Comparison of ENCODE assay signal across 9 mouse cellular contexts in the genomic region with DNA sequence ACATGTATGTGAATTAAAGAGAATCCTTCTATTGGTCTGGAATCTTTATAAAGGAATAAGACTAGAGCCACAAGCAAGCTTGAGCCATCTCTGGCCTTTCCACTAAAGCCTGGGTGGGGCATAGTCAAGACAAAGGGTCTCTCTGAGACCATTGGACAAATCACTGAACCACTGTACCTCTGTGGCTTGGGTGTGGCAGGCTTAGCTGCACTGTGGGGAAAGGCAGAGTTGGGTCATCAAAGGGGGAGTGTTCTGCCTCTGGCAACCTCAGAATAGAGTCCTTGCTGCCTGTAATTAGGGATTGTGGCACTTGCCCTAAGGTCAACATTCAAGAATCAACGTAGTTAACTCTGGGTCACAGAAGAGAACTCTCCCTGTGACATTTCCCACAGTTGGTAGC. TPM values are rescaled to one million over a fixed set of nuclear protein-coding genes. Genes with fewer than 3 reads are reported as not detected.
A peak's percentile ranks its signal among the peaks of the same experiment; 100 is the strongest.
DNase-seq lines count a peak whose midpoint lies in the region; ATAC-seq and TF ChIP-seq lines count a peak whose summit lies in the region.
"Had no signal": no experiment of that assay in that cellular context is flagged by ENCODE, and none has a peak within 500 bp of the region (broad histone marks: within the 10 kb centered on the region; RNA-seq: fewer than 3 reads in every experiment).

No protein-coding gene starts in this region.

- no peak overlapping the region for H3K9ac ChIP-seq in ES-Bruce4 (ENCODE audit: low read depth, poor library complexity, severe bottlenecking)
- no peak overlapping the region for H3K9ac ChIP-seq in embryonic facial prominence, embryonic 15.5 days

- no peaks in the 10 kb centered on the region for H3K9me3 ChIP-seq in heart, embryonic 10.5 days
- no peaks in the 10 kb centered on the region for H3K9me3 ChIP-seq in ES-Bruce4 (replicated peaks; ENCODE audit: control insufficient read depth, insufficient read depth, low read length, poor library complexity, severe bottlenecking)
- H3K9me3 ChIP-seq in embryonic facial prominence, embryonic 15.5 days (replicated peaks): no peaks in the 10 kb centered on the region
- H3K9me3 ChIP-seq: heart, embryonic 13.5 days had no signal

- no peak overlapping the region for H3K4me3 ChIP-seq in heart, embryonic 10.5 days
- H3K4me3 ChIP-seq in ES-Bruce4 (ENCODE audit: low read depth, low read length): no peak overlapping the region
- H3K4me3 ChIP-seq in embryonic facial prominence, embryonic 15.5 days (replicated peaks): no peak overlapping the region
- H3K4me3 ChIP-seq in macrophage (ENCODE audit: inconsistent target): no peak overlapping the region

- H3K36me3 ChIP-seq in heart, embryonic 10.5 days: no peaks in the 10 kb centered on the region
- H3K36me3 ChIP-seq in ES-Bruce4 (ENCODE audit: control insufficient read depth, insufficient read depth, low read length, poor library complexity, severe bottlenecking) (no peaks in the 10 kb centered on the region), macrophage (ENCODE audit: inconsistent target) (no peaks in the 10 kb centered on the region)
- no peaks in the 10 kb centered on the region for H3K36me3 ChIP-seq in embryonic facial prominence, embryonic 15.5 days
- H3K36me3 ChIP-seq: heart, embryonic 13.5 days had no signal

- DNase-seq in heart, embryonic 10.5 days (ENCODE audit: low spot score): no peak
- no peak for DNase-seq in heart, postnatal 4 days
- DNase-seq in T-cell, adult 2 months (ENCODE audit: low spot score): no peak
- no peak for DNase-seq in urinary bladder, adult 18-20 months (ENCODE audit: low spot score in 2 of 2)

- WGBS in heart, embryonic 10.5 days: 62% methylated on average over 1 of the region's 1 CpGs
- WGBS in embryonic facial prominence, embryonic 15.5 days: 18% methylated on average over 1 of the region's 1 CpGs
- WGBS in macrophage (ENCODE audit: missing documents): 53% methylated on average over 1 of the region's 1 CpGs

- no peak for TF ChIP-seq CTCF in ES-Bruce4 (IDR thresholded peaks at IDR 0.05; ENCODE audit: low read depth, low read length)

- H3K79me2 ChIP-seq in macrophage (ENCODE audit: inconsistent target): no peaks in the 10 kb centered on the region

- no peak overlapping the region for H3K4me2 ChIP-seq in embryonic facial prominence, embryonic 15.5 days (replicated peaks)

- H3K4me1 ChIP-seq in heart, embryonic 10.5 days: peaks cover 29% of the 10 kb centered on the region
- H3K4me1 ChIP-seq in ES-Bruce4 (ENCODE audit: control insufficient read depth, insufficient read depth, low read length): peaks cover 6% of the 10 kb centered on the region
- peaks cover 22% of the 10 kb centered on the region for H3K4me1 ChIP-seq in embryonic facial prominence, embryonic 15.5 days

- H3K27ac ChIP-seq in heart, embryonic 10.5 days: peak overlapping the region; percentile 92; the same call in 1 of the 2 replicates
- H3K27ac ChIP-seq in ES-Bruce4 (ENCODE audit: insufficient read depth, low read length) (peak overlapping the region; percentile 83), macrophage (peak overlapping the region; percentile 77; the same call in 1 of the 2 replicates)
- peak overlapping the region; percentile 91 for H3K27ac ChIP-seq in embryonic facial prominence, embryonic 15.5 days (replicated peaks)

- no peak for ATAC-seq in embryonic facial prominence, embryonic 15.5 days (ENCODE audit: insufficient number of reproducible peaks, low FRiP score, low TSS enrichment, low read depth)
- no peak for ATAC-seq in megakaryocyte progenitor cell, adult 5-6 weeks (replicated peaks; ENCODE audit: poor library complexity)

- no peaks in the 10 kb centered on the region for H3K27me3 ChIP-seq in heart, embryonic 10.5 days (ENCODE audit: insufficient read depth, poor library complexity, severe bottlenecking)
- no peaks in the 10 kb centered on the region for H3K27me3 ChIP-seq in ES-Bruce4 (ENCODE audit: control insufficient read depth, insufficient read depth, low read length, poor library complexity, severe bottlenecking)
- H3K27me3 ChIP-seq in embryonic facial prominence, embryonic 15.5 days: no peaks in the 10 kb centered on the region
- H3K27me3 ChIP-seq: heart, embryonic 13.5 days had no signal

- peak; percentile 78; the same call in 1 of the 2 replicates for TF ChIP-seq EP300 in ES-Bruce4 (IDR thresholded peaks at IDR 0.05; ENCODE audit: insufficient read depth, low read depth, low read length)

- TF ChIP-seq POLR2A in ES-Bruce4 (IDR thresholded peaks at IDR 0.05; ENCODE audit: insufficient read depth, low read length): no peak

RNA-seq across cellular contexts. Expression of gene Scd1, which starts 18.2 kb away (rescaled TPM):
- 2.5 and 5.5 TPM in 2 replicates for polyA plus RNA-seq in heart, embryonic 10.5 days (2016; fragmentation: Nextera tagmentation; extraction: Ambion mirVana)
- 10 to 100 TPM; 12.3 to 12.9 TPM for total RNA-seq in heart, postnatal 4 days (2021)
- polyA plus RNA-seq in ES-Bruce4 (2011; ENCODE audit: insufficient read depth, insufficient read length, low read depth, missing spikeins) (114 TPM in 2 replicates), macrophage (2018) (1.8 to 4.9 TPM (median 4.4 TPM) in 3 replicates)
- 6.2 and 8.0 TPM in 2 replicates for polyA plus RNA-seq in embryonic facial prominence, embryonic 15.5 days (2015; fragmentation: Nextera tagmentation; extraction: Ambion mirVana)
- total RNA-seq in macrophage (2018; cell fraction: chromatin; rRNA removed): 1 to 10 TPM in 5 of 26 experiments, under 1 TPM in 10, not detected in 11; 0.08 to 7.7 (median 0.45) TPM
- total RNA-seq in macrophage (2018; cell fraction: cytosol; rRNA removed): 10 to 100 TPM in 7 of 26 experiments, 1 to 10 TPM in 19; 2.9 to 17.5 (median 7.5) TPM
- 10 to 100 TPM in 3 of 26 experiments, 1 to 10 TPM in 23; 1.1 to 16.3 (median 3.6) TPM for total RNA-seq in macrophage (2018; cell fraction: nucleus; rRNA removed)
- 0.46 and 0.49 TPM in 2 replicates for total RNA-seq in megakaryocyte progenitor cell, adult 5-6 weeks (2015)
- total RNA-seq in megakaryocyte progenitor cell, adult 5-6 weeks (2017): 0.54 and 1.1 TPM in 2 replicates

RNA-seq across cellular contexts. Expression of gene Scd4, which starts 56.6 kb away (rescaled TPM):
- 0.06 and 0.16 TPM in 2 replicates for polyA plus RNA-seq in heart, embryonic 10.5 days (2016; fragmentation: Nextera tagmentation; extraction: Ambion mirVana)
- total RNA-seq in heart, postnatal 4 days (2021): 10 to 100 TPM; 47.7 to 52.4 TPM
- polyA plus RNA-seq in ES-Bruce4 (2011; ENCODE audit: insufficient read depth, insufficient read length, low read depth, missing spikeins): 0.19 TPM in 1 of 2 replicates, not detected in the other
- polyA plus RNA-seq in embryonic facial prominence, embryonic 15.5 days (2015; fragmentation: Nextera tagmentation; extraction: Ambion mirVana): 0.16 and 0.39 TPM in 2 replicates
- total RNA-seq in macrophage (2018; cell fraction: chromatin; rRNA removed): 10 to 100 TPM in 6 of 26 experiments, 1 to 10 TPM in 14, under 1 TPM in 3, not detected in 3; 0.40 to 17.8 (median 3.0) TPM
- total RNA-seq in macrophage (2018; cell fraction: cytosol; rRNA removed): 1 to 10 TPM in 3 of 26 experiments, under 1 TPM in 23; 0.06 to 1.3 (median 0.31) TPM
- 10 to 100 TPM in 1 of 26 experiments, 1 to 10 TPM in 17, under 1 TPM in 6, not detected in 2; 0.23 to 10.8 (median 1.9) TPM for total RNA-seq in macrophage (2018; cell fraction: nucleus; rRNA removed)
- 0.15 to 0.19 TPM (median 0.16 TPM) in 3 replicates for polyA plus RNA-seq in macrophage (2018)
- total RNA-seq in megakaryocyte progenitor cell, adult 5-6 weeks (2015): 0.35 TPM in 1 of 2 replicates, not detected in the other
- not detected in 2 replicates for total RNA-seq in megakaryocyte progenitor cell, adult 5-6 weeks (2017)

Comparison
In these comparisons a context has a peak if more than half of its experiments do, and no peak if none do; other contexts are left out.
1. RNA of gene Scd1, which starts 18.2 kb away (polyA plus RNA-seq): 114 TPM in ES-Bruce4; 6.2 to 8.0 TPM in embryonic facial prominence, embryonic 15.5 days, 2.5 to 5.5 TPM in heart, embryonic 10.5 days and 1.8 to 4.9 TPM in macrophage; every median in the first group is over 10 times any median in the second.
2. Peak in every context shown above with its lines, with median percentiles within 50 percentile points of each other: H3K27ac ChIP-seq.